Mouse (Mus musculus): ENCODE results near the gene Barhl2. TPM values are rescaled to one million over a fixed set of nuclear protein-coding genes. Genes with fewer than 3 reads are reported as not detected.

Gene Barhl2
- polyA plus RNA-seq (2015; fragmentation: Illumina TruSeq; extraction: RNeasy Lipid Tissue Mini Kit (QIAGEN cat#74804); ENCODE audit: insufficient read depth, low replicate concordance), result not detected

DNA sequence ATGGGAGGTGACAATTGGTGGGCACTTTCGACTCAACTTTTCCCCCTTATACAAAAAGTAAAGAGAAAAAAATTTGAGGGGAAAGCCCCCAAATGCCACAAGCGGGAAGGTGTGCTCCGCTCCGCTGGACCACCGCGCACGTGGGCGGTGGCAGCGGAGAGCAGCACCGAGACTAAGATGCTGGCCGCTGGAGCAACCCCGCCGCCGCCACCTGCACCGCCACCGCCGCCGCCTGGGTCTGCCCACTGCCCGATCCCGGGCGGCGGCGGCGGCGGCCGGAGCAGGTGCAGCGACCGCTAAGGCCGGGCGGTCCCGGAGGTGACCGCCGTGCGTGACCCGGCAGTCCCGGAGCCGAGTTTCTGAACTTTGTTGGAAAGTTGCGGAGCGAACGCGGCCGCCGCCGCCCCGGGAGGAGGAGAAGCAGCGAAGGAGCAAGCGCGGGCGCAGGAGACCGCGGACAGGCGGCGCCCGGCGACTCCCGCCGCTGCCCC, at the start of gene Barhl2:
TSS of gene Barhl2 (minus strand) at position 181 of the 491 bp plus-strand sequence.

Other genes starting within 250 kb of the Barhl2 start
- not detected for gene Gm17304, start 150.9 kb upstream of the Barhl2 start, polyA plus RNA-seq (2015; fragmentation: Illumina TruSeq; extraction: RNeasy Lipid Tissue Mini Kit (QIAGEN cat#74804); ENCODE audit: insufficient read depth, low replicate concordance)
- 55.1 TPM for gene Zfp644, start 239.1 kb upstream of the Barhl2 start, polyA plus RNA-seq (2015; fragmentation: Illumina TruSeq; extraction: RNeasy Lipid Tissue Mini Kit (QIAGEN cat#74804); ENCODE audit: insufficient read depth, low replicate concordance)